In genomic region chr6:51683131-51683530, GRCm38 (mm10) we compare ENCODE assay signal across 14 mouse cellular contexts.
"Had no signal": no experiment of that assay in that cellular context is flagged by ENCODE, and none has a peak within 500 bp of the region (broad histone marks: within the 10 kb centered on the region; RNA-seq: fewer than 3 reads in every experiment).

No protein-coding gene starts in this region.

- H3K4me1 ChIP-seq: megakaryocyte, embryonic 14.5 days; midbrain, embryonic 15.5 days; neural tube, embryonic 12.5 days; stomach, embryonic 15.5 days had no signal

- H3K27me3 ChIP-seq: midbrain, embryonic 13.5 days; midbrain, embryonic 15.5 days; neural tube, embryonic 12.5 days; stomach, embryonic 15.5 days had no signal

- ATAC-seq: midbrain, embryonic 13.5 days; midbrain, embryonic 15.5 days had no signal

- DNase-seq: lung, adult 18-20 months; lung, embryonic 14.5 days; lung, postnatal 10 days; lung, postnatal 4 days; right cerebral cortex, postnatal 14 days; thymus, adult 2 months; thymus, postnatal 25 days; thymus, postnatal 4 days had no signal

- H3K27ac ChIP-seq: midbrain, embryonic 13.5 days; midbrain, embryonic 15.5 days; neural tube, embryonic 12.5 days; stomach, embryonic 15.5 days; stomach, postnatal 0 days had no signal

- H3K36me3 ChIP-seq: midbrain, embryonic 13.5 days; midbrain, embryonic 15.5 days; neural tube, embryonic 12.5 days; stomach, embryonic 15.5 days had no signal

- H3K4me3 ChIP-seq: megakaryocyte, embryonic 14.5 days; midbrain, embryonic 13.5 days; midbrain, embryonic 15.5 days; neural tube, embryonic 12.5 days; stomach, embryonic 15.5 days had no signal
